Mouse (Mus musculus) hindbrain, embryonic 12.5 days (tissue): ENCODE data around the gene 1700012B07Rik. TPM values are rescaled to one million over a fixed set of nuclear protein-coding genes. Genes with fewer than 3 reads are reported as not detected.

Source experiments
- ATAC-seq: fragments of 200-750 bp; cut with Nextera tagmentation; 2 replicates; pipeline ENCODE4 v1.8.0; 2017; ENCODE audit warnings: moderate TSS enrichment; ENCODE audit not compliant: low FRiP score
- H3K27ac ChIP-seq: fragments of 300-500 bp; sonication (generic); 2 replicates; pipeline ENCODE4 v1.5.1; 2016; ENCODE audit warnings: mild to moderate bottlenecking
- H3K27me3 ChIP-seq: fragments of 300-500 bp; sonication (generic); 2 replicates; pipeline ENCODE4 v1.6.1; 2016; ENCODE audit warnings: mild to moderate bottlenecking
- H3K36me3 ChIP-seq: fragments of 300-500 bp; sonication (generic); 2 replicates; pipeline ENCODE4 v1.6.1; 2016; ENCODE audit warnings: mild to moderate bottlenecking
- H3K4me1 ChIP-seq: fragments of 300-500 bp; sonication (generic); 2 replicates; pipeline ENCODE4 v1.6.1; 2016
- H3K4me2 ChIP-seq: fragments of 300-500 bp; sonication (generic); replicated peaks from 2 replicates; pipeline ENCODE4 v1.6.1; 2016; ENCODE audit warnings: mild to moderate bottlenecking
- H3K4me3 ChIP-seq: fragments of 300-500 bp; sonication (generic); 2 replicates; pipeline ENCODE4 v1.5.1; 2016; ENCODE audit warnings: mild to moderate bottlenecking
- H3K9ac ChIP-seq: fragments of 300-500 bp; sonication (generic); 2 replicates; pipeline ENCODE4 v1.6.1; 2016; ENCODE audit warnings: mild to moderate bottlenecking, moderate library complexity
- H3K9me3 ChIP-seq: fragments of 300-500 bp; sonication (generic); replicated peaks from 2 replicates; pipeline ENCODE4 v1.6.1; 2016; ENCODE audit warnings: mild to moderate bottlenecking
- WGBS: fragments of 180-500 bp; shearing (Covaris S2); methylation state at CpG from one replicate; pipeline ENCODE4 v1.1.7; 2016; 5-methylcytosine and 5-hydroxymethylcytosine counted together
- polyA plus RNA-seq: library from polyadenylated mRNA; unstranded; fragments of >200 nt; fragmentation: Nextera tagmentation; extraction: Ambion mirVana; gene quantifications from 2 replicates; pipeline ENCODE4 v1.2.1, GENCODE M21; 2016

The 1700012B07Rik gene
- polyA plus RNA-seq = not detected in 2 replicates

GRCm38 (mm10) chr11:109827946-109828345 is at the start of gene 1700012B07Rik:
Gene 1700012B07Rik, minus strand, starts transcription at chr11:109828046.
- Histone ChIP-seq H3K9ac (no peak within 1 kb of the TSS), H3K27ac (no peak within 1 kb of the TSS), H3K4me1 (0 out of 2 replicates have a peak, but pooled peaks cover 3% of the 10 kb centered on the region), H3K27me3 (no peaks in the 10 kb centered on the region), H3K36me3 (no peaks in the 10 kb centered on the region), H3K9me3 (no peaks in the 10 kb centered on the region), H3K4me2 (no peak within 1 kb of the TSS), H3K4me3 (no peak within 1 kb of the TSS)
- WGBS = 91% methylated on average over 4 of the region's 4 CpGs
- no peak for ATAC-seq

DNA sequence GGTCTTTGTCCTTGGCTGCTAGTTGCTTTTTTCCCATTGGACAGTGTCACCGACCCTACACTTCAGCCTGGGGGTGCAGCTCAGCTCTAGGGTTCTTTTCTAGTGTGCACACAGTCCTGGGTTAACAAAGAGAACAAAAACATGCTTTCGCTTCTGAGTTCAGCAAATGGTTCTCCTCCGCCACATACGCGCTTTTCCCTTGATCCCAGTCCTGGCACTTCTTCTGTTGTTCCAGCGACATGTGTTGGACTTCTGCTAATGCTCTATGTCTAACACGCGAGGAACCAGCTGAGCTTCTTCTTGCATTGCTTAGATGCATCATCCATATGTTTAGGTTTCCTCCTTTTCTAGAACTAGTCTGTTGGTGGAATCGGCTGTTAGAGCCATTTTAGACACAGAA is 48.9 kb upstream of the 1700012B07Rik start:
- Histone ChIP-seq H3K4me3 (no peak overlapping the region), H3K4me2 (no peak overlapping the region), H3K9me3 (no peaks in the 10 kb centered on the region), H3K4me1 (no peaks in the 10 kb centered on the region), H3K27ac (no peak overlapping the region), H3K9ac (no peak overlapping the region), H3K36me3 (no peaks in the 10 kb centered on the region), H3K27me3 (no peaks in the 10 kb centered on the region)
- 86% methylated on average over 9 of the region's 9 CpGs for WGBS
- no peak for ATAC-seq

- H3K4me3 ChIP-seq = no peak overlapping the region
- no peaks in the 10 kb centered on the region for H3K4me1 ChIP-seq
- no peaks in the 10 kb centered on the region for H3K36me3 ChIP-seq
- no peak overlapping the region for H3K4me2 ChIP-seq
- no peak for ATAC-seq
- 70% methylated on average over 3 of the region's 3 CpGs for WGBS
- no peaks in the 10 kb centered on the region for H3K9me3 ChIP-seq
- no peak overlapping the region for H3K9ac ChIP-seq
- H3K27me3 ChIP-seq = no peaks in the 10 kb centered on the region
- H3K27ac ChIP-seq = no peak overlapping the region
Measured at GRCm38 (mm10) chr11:109875834-109876233, 48.0 kb upstream of the 1700012B07Rik start.

DNA sequence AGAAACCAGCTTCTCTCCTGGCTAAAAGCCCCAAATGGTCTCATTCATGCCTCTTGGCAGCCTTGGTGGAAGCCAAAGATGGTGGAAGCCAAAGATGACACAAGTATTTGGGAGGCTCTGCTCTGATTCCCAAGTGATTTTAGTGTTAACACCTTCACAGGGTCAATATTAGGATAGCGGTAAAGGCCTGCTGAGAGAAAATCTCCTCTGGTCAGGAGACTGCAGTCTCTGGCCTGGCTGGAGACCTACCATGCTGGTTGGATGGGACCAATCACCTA is 47.6 kb upstream of the 1700012B07Rik start:
- no peak for ATAC-seq
- H3K27me3 ChIP-seq = no peaks in the 10 kb centered on the region
- no peak overlapping the region for H3K9ac ChIP-seq
- H3K27ac ChIP-seq = no peak overlapping the region
- 100% methylated on average over 1 of the region's 1 CpGs for WGBS
- H3K4me2 ChIP-seq = no peak overlapping the region
- H3K36me3 ChIP-seq = no peaks in the 10 kb centered on the region
- no peaks in the 10 kb centered on the region for H3K4me1 ChIP-seq
- no peak overlapping the region for H3K4me3 ChIP-seq
- H3K9me3 ChIP-seq = no peaks in the 10 kb centered on the region

DNA sequence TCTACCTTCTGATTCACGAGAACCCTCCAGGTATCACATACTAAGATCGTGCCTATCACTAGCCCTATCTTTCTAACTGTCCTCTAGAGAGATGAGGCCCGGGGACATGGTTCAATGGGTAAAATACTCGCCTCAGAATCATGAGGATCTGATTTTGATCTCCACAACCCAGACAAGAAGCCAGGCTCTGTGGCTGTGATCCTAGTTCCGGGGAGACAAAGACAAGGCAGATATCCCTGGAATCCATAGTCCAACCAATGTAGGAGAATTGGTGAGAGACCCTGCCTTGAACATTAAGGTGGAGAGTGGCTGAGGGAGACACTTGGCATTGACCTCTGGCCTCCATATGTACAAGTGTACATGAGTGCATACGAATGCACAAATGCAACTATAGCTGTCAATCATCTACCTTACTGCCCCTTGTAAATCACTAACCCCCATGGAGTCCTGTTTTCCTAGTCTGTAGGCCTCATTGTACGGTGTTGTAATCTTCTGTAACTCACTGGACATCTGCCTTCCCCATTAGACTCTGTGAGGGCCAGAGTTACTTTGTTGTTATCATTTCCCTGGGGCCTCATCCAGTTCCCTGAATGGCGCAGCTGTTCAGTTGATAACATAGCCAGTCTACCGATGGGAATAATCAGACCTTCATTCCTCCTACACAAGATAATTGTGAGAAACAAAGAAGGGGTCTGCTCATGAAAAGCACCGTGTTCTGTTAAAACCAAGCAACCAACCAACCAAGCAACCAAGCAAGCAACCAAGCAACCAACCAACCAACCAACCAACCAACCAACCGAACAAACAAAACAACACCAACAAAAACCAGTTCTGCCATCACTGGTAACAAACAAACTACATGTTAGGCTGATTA is 47.0 kb upstream of the 1700012B07Rik start:
- no peaks in the 10 kb centered on the region for H3K9me3 ChIP-seq
- no peak overlapping the region for H3K27ac ChIP-seq
- H3K9ac ChIP-seq = no peak overlapping the region
- no peaks in the 10 kb centered on the region for H3K36me3 ChIP-seq
- H3K4me3 ChIP-seq = no peak overlapping the region
- no peak for ATAC-seq
- H3K27me3 ChIP-seq = no peaks in the 10 kb centered on the region
- no peak overlapping the region for H3K4me2 ChIP-seq
- WGBS = 83% methylated on average over 11 of the region's 11 CpGs
- no peaks in the 10 kb centered on the region for H3K4me1 ChIP-seq

- no peaks in the 10 kb centered on the region for H3K4me1 ChIP-seq
- no peak overlapping the region for H3K27ac ChIP-seq
- no peak overlapping the region for H3K4me3 ChIP-seq
- no peaks in the 10 kb centered on the region for H3K27me3 ChIP-seq
- no peak overlapping the region for H3K4me2 ChIP-seq
- no peak for ATAC-seq
- H3K9me3 ChIP-seq = no peaks in the 10 kb centered on the region
- no peaks in the 10 kb centered on the region for H3K36me3 ChIP-seq
- WGBS = 82% methylated on average over 22 of the region's 22 CpGs
- no peak overlapping the region for H3K9ac ChIP-seq
Measured at GRCm38 (mm10) chr11:109873852-109874610, 46.2 kb upstream of the 1700012B07Rik start.

DNA sequence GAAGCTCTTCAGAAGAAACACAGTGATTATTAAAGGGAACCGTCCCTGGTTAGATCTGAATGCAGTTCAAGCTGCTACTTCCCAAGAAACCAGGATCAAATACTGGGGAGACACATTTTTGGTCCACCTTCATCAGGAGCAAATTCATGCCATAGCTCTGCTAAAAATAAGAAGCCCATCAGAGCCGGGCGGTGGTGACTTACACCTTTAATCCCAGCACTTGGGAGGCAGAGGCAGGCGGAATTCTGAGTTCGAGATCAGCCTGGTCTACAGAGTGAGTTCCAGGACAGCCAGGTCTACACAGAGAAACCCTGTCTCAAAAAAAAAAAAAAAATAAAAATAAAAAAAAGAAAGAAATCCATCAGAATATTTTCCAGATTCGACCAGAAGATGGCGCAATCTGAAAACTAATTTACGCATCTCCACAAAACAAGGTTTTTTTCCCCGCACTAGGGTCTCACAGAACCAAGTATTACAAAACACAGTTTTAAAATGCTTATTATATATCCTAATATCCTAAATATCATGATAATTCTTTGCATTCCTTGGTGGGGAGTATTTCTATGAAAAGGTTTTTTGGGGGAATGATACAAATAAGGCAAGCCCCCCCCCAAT is 45.4 kb upstream of the 1700012B07Rik start:
- H3K4me1 ChIP-seq = no peaks in the 10 kb centered on the region
- H3K36me3 ChIP-seq = no peaks in the 10 kb centered on the region
- 55% methylated on average over 9 of the region's 9 CpGs for WGBS
- H3K27ac ChIP-seq = no peak overlapping the region
- ATAC-seq = no peak
- no peak overlapping the region for H3K9ac ChIP-seq
- no peak overlapping the region for H3K4me2 ChIP-seq
- H3K4me3 ChIP-seq = no peak overlapping the region
- H3K27me3 ChIP-seq = no peaks in the 10 kb centered on the region
- H3K9me3 ChIP-seq = no peaks in the 10 kb centered on the region

DNA sequence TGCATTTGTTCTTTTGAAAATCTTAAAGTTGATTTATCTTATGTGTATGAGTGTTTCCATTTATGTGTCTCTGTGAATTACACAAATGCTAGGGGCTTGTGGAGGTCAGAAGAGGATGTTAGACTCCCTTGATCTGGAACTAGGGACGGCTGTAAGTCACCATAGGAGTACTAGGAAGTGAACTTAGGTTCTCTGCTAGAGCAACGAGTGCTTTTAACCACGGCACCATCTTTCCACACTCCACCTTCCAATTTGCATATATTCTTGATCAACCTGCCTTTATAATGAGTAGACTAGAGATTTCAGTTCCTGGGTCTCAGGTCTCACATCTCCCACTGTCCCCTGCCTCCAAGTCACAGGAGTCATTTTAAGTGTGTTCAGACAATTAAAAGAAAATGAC is 44.8 kb upstream of the 1700012B07Rik start:
- no peak for ATAC-seq
- WGBS = 84% methylated on average over 3 of the region's 3 CpGs
- H3K4me3 ChIP-seq = no peak overlapping the region

DNA sequence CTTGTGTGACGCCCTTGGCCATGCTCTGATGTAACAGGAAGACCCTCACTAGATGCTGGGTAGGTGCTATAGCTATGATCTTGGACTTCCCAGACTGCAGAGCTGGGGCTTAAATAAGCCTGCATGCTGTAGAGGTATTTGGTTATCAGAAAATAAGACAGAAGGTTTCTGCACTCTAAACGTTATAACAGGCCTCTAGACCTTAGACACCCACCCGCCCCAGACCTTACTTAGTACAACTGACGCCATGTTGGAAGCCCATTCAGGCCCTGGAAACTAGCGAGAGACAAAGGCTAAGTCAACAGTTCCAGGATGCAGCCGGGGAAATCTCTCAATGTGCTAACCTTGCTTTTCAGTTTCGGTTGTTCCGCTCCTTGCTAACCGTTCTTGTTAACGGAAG is 44.2 kb upstream of the 1700012B07Rik start:
- WGBS = 84% methylated on average over 10 of the region's 10 CpGs
- Histone ChIP-seq H3K27ac (no peak overlapping the region), H3K4me1 (no peaks in the 10 kb centered on the region), H3K4me3 (no peak overlapping the region), H3K27me3 (no peaks in the 10 kb centered on the region), H3K36me3 (no peaks in the 10 kb centered on the region), H3K9ac (no peak overlapping the region), H3K4me2 (no peak overlapping the region), H3K9me3 (no peaks in the 10 kb centered on the region)
- no peak for ATAC-seq

More for the DNA sequence above, 44.8 kb upstream of the 1700012B07Rik start:
- Histone ChIP-seq H3K27me3 (no peaks in the 10 kb centered on the region), H3K4me2 (no peak overlapping the region), H3K9ac (no peak overlapping the region), H3K9me3 (no peaks in the 10 kb centered on the region), H3K4me1 (no peaks in the 10 kb centered on the region), H3K36me3 (no peaks in the 10 kb centered on the region), H3K27ac (no peak overlapping the region)

DNA sequence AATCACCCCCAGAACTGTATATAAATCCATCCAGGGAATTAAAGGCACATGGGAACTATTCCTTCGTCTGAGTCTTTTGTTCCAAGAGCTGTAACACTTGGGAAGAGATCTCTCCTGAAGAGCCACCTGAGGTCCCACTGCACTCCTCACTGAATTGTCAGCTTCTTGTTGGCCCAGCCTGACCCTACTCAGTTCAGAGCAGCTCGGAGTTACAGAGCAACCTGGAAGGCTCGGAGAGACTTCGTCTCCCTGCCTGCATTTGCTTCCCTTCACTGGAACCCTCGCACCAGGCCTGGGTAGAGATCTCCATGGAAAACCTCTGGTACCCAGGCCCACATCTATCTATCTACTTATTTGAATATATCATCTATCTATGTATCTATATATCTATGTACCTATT is 40.0 kb upstream of the 1700012B07Rik start:
- 89% methylated on average over 5 of the region's 5 CpGs for WGBS
- no peak for ATAC-seq
- Histone ChIP-seq H3K27ac (no peak overlapping the region), H3K4me1 (no peaks in the 10 kb centered on the region), H3K27me3 (no peaks in the 10 kb centered on the region), H3K4me2 (no peak overlapping the region), H3K9me3 (0 out of 2 replicates have a peak, but pooled peaks cover 3% of the 10 kb centered on the region), H3K4me3 (no peak overlapping the region), H3K36me3 (no peaks in the 10 kb centered on the region), H3K9ac (no peak overlapping the region)

DNA sequence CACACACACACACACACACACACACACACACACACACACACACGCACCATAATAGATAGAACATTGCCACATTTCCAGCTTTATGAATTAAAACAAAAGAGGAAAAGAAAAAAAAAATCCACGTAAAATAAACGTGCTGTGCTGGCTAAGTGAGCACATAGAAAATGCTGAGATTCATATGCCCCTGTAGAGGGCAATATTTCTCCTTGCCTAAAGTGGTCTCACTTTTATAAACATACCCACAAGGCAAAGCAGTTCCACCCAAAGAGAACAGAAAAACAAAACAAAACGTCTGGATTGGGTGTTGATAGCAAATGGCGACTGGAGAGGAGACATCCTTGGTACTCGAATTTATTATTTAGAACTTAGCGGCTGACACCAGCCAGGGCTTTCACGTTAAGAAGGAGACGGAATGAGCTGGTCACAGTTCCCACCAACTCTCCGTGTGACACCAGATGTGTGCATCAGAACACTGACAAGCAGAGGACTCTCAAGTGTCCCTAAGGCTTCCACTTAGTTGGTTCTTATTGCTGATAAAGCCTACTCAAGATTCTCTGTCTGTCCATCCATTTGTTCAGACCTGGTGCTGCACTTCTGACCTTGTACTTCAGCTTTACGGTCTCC is 38.8 kb upstream of the 1700012B07Rik start:
- H3K36me3 ChIP-seq = no peaks in the 10 kb centered on the region
- H3K4me3 ChIP-seq = no peak overlapping the region
- no peak overlapping the region for H3K9ac ChIP-seq
- WGBS = 82% methylated on average over 11 of the region's 11 CpGs
- no peak overlapping the region for H3K27ac ChIP-seq
- H3K27me3 ChIP-seq = no peaks in the 10 kb centered on the region
- H3K4me2 ChIP-seq = no peak overlapping the region
- ATAC-seq = no peak
- 0 out of 2 replicates have a peak, but pooled peaks cover 3% of the 10 kb centered on the region for H3K9me3 ChIP-seq
- no peaks in the 10 kb centered on the region for H3K4me1 ChIP-seq

DNA sequence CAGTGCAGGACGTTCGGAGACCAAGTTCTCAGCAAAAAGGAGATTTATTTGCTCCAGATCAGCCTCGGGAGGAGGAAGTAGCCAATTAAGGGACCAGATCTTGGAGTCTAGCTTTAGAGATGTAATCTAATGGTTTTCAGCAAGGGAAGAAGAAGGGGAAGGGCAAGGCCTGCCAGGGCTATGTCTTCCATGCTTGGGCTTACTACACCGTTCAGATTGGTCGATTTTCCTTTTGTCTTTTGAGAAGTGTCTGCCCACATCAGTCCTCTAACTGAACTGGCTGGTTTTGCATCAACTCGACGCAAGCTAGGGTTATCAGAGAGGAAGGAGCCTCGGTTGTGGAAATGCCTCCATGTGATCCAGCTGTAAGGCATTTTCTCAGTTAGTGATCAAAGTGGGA is 37.7 kb upstream of the 1700012B07Rik start:
- 84% methylated on average over 8 of the region's 8 CpGs for WGBS
- 0 out of 2 replicates have a peak, but pooled peaks cover 3% of the 10 kb centered on the region for H3K9me3 ChIP-seq
- H3K27ac ChIP-seq = no peak overlapping the region
- no peak overlapping the region for H3K4me3 ChIP-seq
- H3K4me2 ChIP-seq = no peak overlapping the region
- no peak overlapping the region for H3K9ac ChIP-seq
- H3K4me1 ChIP-seq = peaks cover 1% of the 10 kb centered on the region; the same call in 1 of the 2 replicates
- ATAC-seq = no peak
- no peaks in the 10 kb centered on the region for H3K27me3 ChIP-seq
- H3K36me3 ChIP-seq = no peaks in the 10 kb centered on the region
